Mouse (Mus musculus): ENCODE measurements at regions not wholly inside any gene's neighbourhood (a gene's known extent, or its start where the extent isn't known, plus 50 kb on each side); places are given as distances from the start of the nearest gene placed in this dataset.

DNA sequence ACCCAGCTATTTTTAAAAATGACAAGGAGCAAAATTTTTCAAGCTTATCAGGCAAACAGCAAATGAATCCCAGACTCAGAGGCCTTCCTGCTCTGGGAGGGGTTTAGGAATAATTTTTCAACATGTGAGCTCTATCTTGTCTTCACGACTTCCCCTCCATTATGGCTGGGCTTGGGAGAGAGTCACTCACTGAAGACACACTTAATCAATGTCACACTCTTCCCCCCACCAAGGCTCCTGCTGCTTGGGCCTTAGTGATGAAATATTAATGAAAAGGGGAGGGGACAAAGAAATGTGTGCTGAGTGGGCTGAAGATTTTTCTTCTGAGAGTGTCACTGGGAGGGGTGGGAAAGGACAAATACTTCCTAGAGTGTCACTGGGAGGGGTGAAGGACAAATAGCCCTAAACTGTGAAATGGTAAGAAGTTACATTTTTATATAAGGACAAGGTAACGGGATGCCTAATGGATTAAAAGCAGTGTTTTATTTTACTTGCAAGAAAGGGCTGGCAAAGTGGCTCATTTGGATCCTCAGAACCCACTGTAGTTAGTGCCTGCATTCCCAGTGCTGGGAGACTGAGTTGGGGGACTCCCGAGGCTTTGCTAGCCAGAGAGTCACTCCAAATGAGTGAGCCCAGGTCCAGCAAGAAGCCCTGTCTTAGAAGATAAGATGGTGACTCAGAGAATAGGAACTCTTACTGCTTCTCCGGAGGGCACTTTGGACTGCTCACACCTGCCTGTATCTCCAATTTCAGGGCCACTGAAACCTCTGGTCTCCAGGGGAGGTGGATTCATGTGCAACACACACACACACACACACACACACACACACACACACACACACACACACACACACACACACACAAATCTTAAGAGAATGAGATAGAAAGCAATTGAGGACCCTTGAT is 258.5 kb downstream of the Sox11 start:
- 36% methylated on average over 4 of the region's 4 CpGs for WGBS
- H3K27me3 ChIP-seq = no peaks in the 10 kb centered on the region

DNA sequence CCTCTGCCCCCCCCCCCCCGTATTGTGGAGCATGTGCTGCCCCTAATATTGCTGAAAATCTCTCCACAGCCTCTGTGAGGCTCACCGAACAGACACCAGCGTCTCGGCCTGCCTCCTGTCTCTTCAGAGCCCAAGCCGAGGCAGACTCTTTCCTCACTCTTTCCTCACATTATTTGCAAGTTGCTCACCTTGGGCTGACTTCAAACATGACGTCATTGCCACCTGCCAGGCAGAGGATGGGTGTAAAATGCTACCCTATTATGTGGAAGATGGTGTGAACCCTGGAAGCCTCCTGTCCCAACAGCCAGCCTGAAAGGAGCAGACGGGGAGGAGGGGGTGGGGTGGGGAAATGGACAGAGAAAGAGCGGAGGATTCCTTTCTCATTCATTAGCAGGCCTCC is 259.3 kb downstream of the Sox11 start:
- 9% methylated on average over 8 of the region's 8 CpGs for WGBS
- H3K9me3 ChIP-seq = no peaks in the 10 kb centered on the region
- no peak for ATAC-seq (ENCODE audit: insufficient number of reproducible peaks, low FRiP score, low TSS enrichment, low read depth)
- H3K27ac ChIP-seq = no peak overlapping the region
- no peak overlapping the region for H3K9ac ChIP-seq
- H3K4me1 ChIP-seq = peaks cover 11% of the 10 kb centered on the region
- H3K4me3 ChIP-seq = peak overlapping the region; percentile 16
- peak overlapping the region; percentile 47 for H3K4me2 ChIP-seq
- no peaks in the 10 kb centered on the region for H3K27me3 ChIP-seq
- no peaks in the 10 kb centered on the region for H3K36me3 ChIP-seq

More for the DNA sequence above, 258.5 kb downstream of the Sox11 start:
- Histone ChIP-seq H3K9ac (no peak overlapping the region), H3K9me3 (no peaks in the 10 kb centered on the region), H3K4me1 (peaks cover 11% of the 10 kb centered on the region), H3K4me2 (no peak overlapping the region), H3K27ac (no peak overlapping the region), H3K4me3 (no peak overlapping the region), H3K36me3 (no peaks in the 10 kb centered on the region)
- no peak for ATAC-seq (ENCODE audit: insufficient number of reproducible peaks, low FRiP score, low TSS enrichment, low read depth)

DNA sequence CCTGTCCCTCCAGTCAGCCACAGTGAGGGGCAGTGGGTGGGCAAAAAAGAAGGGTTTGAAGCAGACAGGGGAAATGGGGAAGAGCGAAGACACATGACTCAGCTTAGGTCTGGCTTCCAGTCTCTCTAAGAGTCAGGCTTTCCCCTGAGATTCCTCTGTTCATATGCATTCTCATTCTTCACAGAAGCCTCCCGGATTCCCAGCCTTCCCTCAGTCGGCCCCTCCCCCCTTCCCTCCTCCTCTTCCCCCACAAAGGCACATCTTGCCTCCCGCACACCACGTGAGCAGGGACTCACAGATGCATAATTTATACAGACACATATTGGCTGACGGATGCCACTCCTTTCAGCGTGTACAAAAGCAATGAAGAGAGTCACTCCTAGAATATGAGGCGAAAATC is 259.8 kb downstream of the Sox11 start:
- Histone ChIP-seq H3K27ac (no peak overlapping the region), H3K27me3 (no peaks in the 10 kb centered on the region), H3K4me2 (peak overlapping the region; percentile 47), H3K36me3 (no peaks in the 10 kb centered on the region), H3K4me3 (peak overlapping the region; percentile 16), H3K9me3 (no peaks in the 10 kb centered on the region), H3K4me1 (peaks cover 11% of the 10 kb centered on the region), H3K9ac (no peak overlapping the region)
- 7% methylated on average over 8 of the region's 8 CpGs for whole genome bisulfite sequencing
- 0 out of 2 replicates have a peak, but pooled peaks have one; percentile 78 for ATAC-seq (ENCODE audit: insufficient number of reproducible peaks, low FRiP score, low TSS enrichment, low read depth)

DNA sequence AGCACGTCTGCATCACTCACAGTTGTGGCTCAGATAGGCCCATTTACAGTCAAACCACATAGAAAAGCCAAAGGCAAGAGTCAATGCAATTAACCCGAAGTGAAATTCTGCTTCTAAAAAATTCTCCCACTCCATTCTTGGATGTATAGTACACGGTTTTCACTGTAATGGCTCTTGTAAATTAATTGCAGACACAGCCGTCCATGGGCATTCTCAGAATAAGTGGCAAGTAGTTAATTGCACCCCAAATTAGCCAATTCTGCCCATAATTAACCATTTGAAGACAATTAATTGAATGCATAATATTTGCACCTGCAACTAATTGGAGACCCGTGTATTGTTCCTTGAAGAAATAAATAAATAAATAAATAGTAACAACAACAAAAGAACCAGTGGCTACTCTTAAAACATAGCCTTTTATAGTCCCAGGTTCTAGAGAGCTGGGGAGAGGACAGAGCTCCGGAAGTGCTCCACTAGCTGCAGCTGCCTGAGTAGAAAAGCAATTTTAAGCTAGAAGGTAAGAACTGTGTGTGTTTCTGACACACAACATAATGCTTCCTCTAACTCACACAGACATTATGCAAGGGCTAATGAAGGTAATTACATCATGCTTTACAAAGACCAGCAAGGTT is 266.2 kb downstream of the Sox11 start:
- no peaks in the 10 kb centered on the region for H3K36me3 ChIP-seq
- H3K9ac ChIP-seq = no peak overlapping the region
- no peak overlapping the region for H3K4me3 ChIP-seq
- no peaks in the 10 kb centered on the region for H3K4me1 ChIP-seq
- WGBS = 38% methylated on average over 6 of the region's 6 CpGs
- no peaks in the 10 kb centered on the region for H3K9me3 ChIP-seq
- no peak for ATAC-seq (ENCODE audit: insufficient number of reproducible peaks, low FRiP score, low TSS enrichment, low read depth)
- H3K27ac ChIP-seq = no peak overlapping the region
- H3K27me3 ChIP-seq = no peaks in the 10 kb centered on the region
- H3K4me2 ChIP-seq = no peak overlapping the region

DNA sequence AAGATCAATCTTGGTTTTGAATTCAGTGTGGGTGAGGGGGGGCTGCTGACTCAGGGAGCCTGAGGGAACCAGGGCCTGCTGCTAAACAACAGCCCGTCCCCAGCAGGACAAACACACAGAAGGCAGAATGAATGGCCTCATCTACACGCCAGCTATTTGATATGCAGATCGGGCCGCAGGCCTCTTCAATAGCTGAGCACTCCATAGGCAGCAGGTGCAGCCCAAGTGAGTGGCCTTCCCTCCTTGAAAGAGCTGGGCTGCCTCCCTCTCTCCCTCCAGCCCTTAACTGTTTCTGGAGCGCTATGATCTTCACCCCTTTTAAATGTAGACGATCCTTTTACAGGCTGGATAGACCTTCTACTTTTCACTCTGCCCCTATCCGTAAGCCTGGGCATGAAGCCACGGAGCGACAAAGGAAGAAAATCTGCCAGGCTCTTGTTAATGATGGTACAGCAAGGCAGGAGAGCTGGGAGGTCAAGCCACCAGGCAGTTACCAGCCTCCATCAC is 277.3 kb downstream of the Sox11 start:
- WGBS = 60% methylated on average over 9 of the region's 9 CpGs
- H3K27me3 ChIP-seq = 0 out of 2 replicates have a peak, but pooled peaks cover 4% of the 10 kb centered on the region
- H3K27ac ChIP-seq = no peak overlapping the region
- H3K4me2 ChIP-seq = no peak overlapping the region
- peaks cover 17% of the 10 kb centered on the region for H3K4me1 ChIP-seq
- H3K36me3 ChIP-seq = no peaks in the 10 kb centered on the region
- no peak overlapping the region for H3K4me3 ChIP-seq
- no peak for ATAC-seq (ENCODE audit: insufficient number of reproducible peaks, low FRiP score, low TSS enrichment, low read depth)
- H3K9me3 ChIP-seq = no peaks in the 10 kb centered on the region
- H3K9ac ChIP-seq = no peak overlapping the region

DNA sequence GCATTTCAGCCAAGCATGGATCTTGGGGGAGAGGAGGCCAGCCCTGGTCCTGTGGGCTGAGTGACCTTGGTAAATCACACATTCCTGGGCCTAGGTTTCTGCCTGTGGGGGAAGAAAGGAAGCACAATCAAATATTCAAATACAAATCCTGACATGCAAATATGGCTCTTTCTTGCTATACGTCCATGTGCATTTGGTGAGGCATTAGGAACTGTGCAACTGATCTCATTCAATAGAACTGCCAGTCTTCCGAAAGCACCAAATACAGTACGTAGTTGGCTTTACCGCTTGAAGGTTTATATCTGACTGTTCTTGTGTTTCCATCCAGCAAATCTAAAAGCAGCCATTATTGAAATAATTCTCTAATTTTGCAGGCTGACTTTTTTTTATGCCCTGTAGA is 278.9 kb downstream of the Sox11 start:
- no peaks in the 10 kb centered on the region for H3K36me3 ChIP-seq
- WGBS = 91% methylated on average over 4 of the region's 4 CpGs
- H3K4me1 ChIP-seq = peaks cover 17% of the 10 kb centered on the region
- H3K9ac ChIP-seq = no peak overlapping the region
- no peaks in the 10 kb centered on the region for H3K9me3 ChIP-seq
- 0 out of 2 replicates have a peak, but pooled peaks cover 4% of the 10 kb centered on the region for H3K27me3 ChIP-seq
- no peak for ATAC-seq (ENCODE audit: insufficient number of reproducible peaks, low FRiP score, low TSS enrichment, low read depth)
- H3K4me3 ChIP-seq = no peak overlapping the region
- no peak overlapping the region for H3K27ac ChIP-seq
- H3K4me2 ChIP-seq = no peak overlapping the region

DNA sequence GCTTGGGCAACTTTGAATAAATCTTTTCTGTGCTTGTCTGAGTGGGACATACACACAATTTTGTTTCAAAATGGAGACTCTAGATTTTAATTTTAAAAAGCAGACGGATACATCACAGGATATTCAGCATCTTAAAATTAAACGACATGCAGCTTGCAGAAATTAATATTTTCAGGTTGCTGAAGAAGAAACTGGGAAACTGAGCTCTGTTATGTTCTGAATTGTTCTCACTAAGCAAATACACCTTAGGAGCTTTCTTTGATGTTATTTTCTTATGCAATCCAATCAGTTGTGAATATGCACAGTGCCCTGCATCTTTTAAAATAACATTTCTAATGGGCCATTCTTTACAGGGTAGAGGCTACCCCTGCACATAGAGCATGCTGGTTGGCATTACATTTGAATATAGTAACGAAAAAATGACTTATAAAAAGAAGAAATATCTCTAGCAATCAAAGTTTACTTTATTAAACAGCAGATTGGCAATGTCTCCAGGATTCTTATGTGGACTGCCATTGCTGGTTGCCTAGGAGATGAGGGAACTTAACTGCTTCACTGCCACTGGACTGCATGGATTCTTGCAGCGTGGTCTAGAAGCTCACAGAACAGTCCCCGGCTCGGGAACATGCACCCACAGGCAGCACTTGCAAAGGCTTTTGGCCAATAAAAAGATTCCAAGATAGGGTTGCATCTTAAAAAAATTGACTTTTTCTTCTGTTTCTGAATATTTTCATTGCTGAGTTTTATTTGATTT is 279.7 kb downstream of the Sox11 start:
- Histone ChIP-seq H3K9ac (no peak overlapping the region), H3K9me3 (no peaks in the 10 kb centered on the region), H3K4me1 (peaks cover 17% of the 10 kb centered on the region), H3K27me3 (0 out of 2 replicates have a peak, but pooled peaks cover 4% of the 10 kb centered on the region), H3K4me3 (no peak overlapping the region), H3K4me2 (peak overlapping the region; percentile 45; the same call in 1 of the 2 replicates), H3K36me3 (no peaks in the 10 kb centered on the region), H3K27ac (no peak overlapping the region)
- WGBS = 65% methylated on average over 6 of the region's 6 CpGs
- ATAC-seq (ENCODE audit: insufficient number of reproducible peaks, low FRiP score, low TSS enrichment, low read depth) = no peak

DNA sequence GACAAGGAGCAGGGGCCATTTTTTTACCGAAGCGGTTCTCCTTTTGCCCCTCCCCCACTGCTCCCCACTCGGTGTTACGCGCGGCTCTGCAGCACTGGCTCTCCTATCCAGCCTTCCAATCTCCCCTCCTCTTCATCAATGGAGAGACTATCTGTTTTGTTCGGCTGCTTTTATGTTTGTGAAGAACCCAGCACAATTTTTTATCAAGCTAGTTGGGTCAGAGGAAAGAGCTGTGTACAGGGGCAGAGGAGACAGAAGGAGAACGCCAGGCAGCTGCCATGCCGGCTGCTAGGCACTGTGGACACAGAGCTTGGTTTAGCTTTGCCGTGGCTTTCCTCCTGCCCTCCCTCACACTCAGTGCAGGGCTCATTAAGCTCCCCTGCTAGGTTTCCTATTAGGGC is 280.3 kb downstream of the Sox11 start:
- Histone ChIP-seq H3K4me1 (peaks cover 17% of the 10 kb centered on the region), H3K9ac (no peak overlapping the region), H3K4me3 (peak overlapping the region; percentile 32), H3K9me3 (no peaks in the 10 kb centered on the region), H3K27me3 (0 out of 2 replicates have a peak, but pooled peaks cover 4% of the 10 kb centered on the region), H3K36me3 (no peaks in the 10 kb centered on the region), H3K27ac (no peak overlapping the region), H3K4me2 (peak overlapping the region; percentile 45)
- 5% methylated on average over 10 of the region's 10 CpGs for whole genome bisulfite sequencing
- no peak for ATAC-seq (ENCODE audit: insufficient number of reproducible peaks, low FRiP score, low TSS enrichment, low read depth)

DNA sequence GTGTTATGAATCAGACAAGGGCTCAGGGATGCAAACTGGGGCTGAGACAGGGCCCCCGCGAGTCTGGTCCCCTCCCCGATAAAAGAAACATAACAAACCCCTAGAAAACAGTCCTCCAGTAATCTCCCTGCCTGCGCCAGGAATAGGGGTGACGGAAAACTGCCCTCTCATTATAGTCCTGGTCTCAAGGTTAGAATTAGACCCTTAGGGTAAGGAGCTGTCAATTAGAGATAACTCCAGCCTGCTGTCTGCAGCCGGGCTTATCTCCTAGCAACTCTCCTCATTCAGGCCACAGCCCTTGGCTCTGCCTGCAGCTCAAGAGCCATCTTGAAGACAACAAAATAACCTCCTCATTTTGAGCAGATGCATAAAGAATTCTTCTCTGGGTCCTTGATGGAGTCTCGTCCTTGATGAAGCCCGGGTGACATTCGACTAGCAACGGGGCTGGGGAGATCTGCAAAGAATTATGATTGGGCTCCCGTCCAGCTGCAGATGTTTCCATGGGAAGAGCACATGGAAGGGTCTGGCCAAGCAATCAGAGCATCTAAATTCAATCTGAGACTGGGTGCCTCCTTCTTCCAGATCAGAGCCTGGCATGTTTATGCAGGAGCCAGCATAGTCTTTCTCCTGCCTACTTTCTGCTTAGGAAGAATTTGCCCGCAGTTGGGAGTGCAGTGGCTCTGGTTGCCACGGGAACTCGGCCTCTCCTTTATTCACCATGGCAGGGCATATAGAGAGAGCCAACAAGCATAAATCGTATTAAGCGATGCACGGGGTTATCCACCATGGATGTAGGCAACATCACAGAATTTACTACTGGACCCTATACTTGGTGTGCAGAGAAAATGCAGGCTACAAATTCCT is 281.2 kb downstream of the Sox11 start:
- no peak for ATAC-seq (ENCODE audit: insufficient number of reproducible peaks, low FRiP score, low TSS enrichment, low read depth)
- Histone ChIP-seq H3K36me3 (no peaks in the 10 kb centered on the region), H3K9me3 (no peaks in the 10 kb centered on the region), H3K4me1 (peaks cover 17% of the 10 kb centered on the region), H3K27me3 (0 out of 2 replicates have a peak, but pooled peaks cover 4% of the 10 kb centered on the region), H3K9ac (no peak overlapping the region), H3K27ac (no peak overlapping the region), H3K4me2 (peak overlapping the region; percentile 45), H3K4me3 (peak overlapping the region; percentile 32; the same call in 1 of the 2 replicates)
- WGBS = 21% methylated on average over 17 of the region's 17 CpGs

DNA sequence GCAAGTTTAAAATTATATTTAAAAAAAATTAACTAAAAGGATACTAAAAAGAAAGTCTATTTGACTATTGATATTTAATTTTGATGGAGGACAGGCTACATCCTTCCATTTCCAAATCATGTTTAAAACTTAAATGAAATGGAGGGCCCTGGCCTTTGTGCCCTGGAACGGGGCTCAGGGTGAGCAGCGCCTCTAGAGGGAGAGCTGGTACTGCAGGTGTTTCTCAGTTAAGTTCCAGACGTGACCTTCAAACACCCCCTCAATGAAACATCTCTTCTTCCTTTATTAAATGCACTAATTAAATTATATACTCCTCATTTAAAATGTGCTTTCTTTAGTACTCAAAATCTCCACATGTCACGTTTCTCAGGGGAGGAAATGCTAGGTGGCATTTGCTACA is 282.5 kb downstream of the Sox11 start:
- Histone ChIP-seq H3K4me1 (peaks cover 17% of the 10 kb centered on the region), H3K27ac (no peak overlapping the region), H3K4me3 (no peak overlapping the region), H3K9me3 (no peaks in the 10 kb centered on the region), H3K27me3 (no peaks in the 10 kb centered on the region), H3K9ac (no peak overlapping the region), H3K36me3 (no peaks in the 10 kb centered on the region), H3K4me2 (no peak overlapping the region)
- no peak for ATAC-seq (ENCODE audit: insufficient number of reproducible peaks, low FRiP score, low TSS enrichment, low read depth)
- 35% methylated on average over 4 of the region's 4 CpGs for WGBS

DNA sequence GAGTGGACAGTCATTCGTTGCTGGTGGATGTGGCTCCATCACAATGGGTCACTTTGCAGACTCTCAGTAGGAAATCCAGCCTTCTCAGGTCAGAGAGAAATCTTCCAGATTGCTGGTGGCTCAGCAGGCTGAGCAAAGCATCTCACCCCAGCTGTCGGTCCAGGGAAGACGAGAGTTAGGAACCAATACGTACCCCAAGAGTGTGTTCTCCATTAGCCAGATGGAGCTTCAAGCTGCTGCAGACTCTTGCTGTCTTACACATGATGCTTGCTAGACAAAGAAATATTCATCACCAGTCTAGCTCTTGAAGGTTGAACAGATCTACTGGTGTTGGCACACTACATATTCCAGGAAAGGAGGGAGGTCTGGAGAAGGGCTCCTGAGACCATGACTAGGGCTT is 288.0 kb downstream of the Sox11 start:
- no peak for ATAC-seq (ENCODE audit: insufficient number of reproducible peaks, low FRiP score, low TSS enrichment, low read depth)
- Histone ChIP-seq H3K4me2 (no peak overlapping the region), H3K4me1 (no peaks in the 10 kb centered on the region), H3K27me3 (no peaks in the 10 kb centered on the region), H3K36me3 (no peaks in the 10 kb centered on the region), H3K9ac (no peak overlapping the region), H3K9me3 (no peaks in the 10 kb centered on the region), H3K27ac (no peak overlapping the region), H3K4me3 (no peak overlapping the region)
- 86% methylated on average over 4 of the region's 4 CpGs for WGBS

Measured in limb, embryonic 15.5 days (tissue).